Mouse (Mus musculus) CD4-positive, CD25-positive, alpha-beta regulatory T cell, adult 4 months (primary cell): Measurements from ENCODE around the gene Nucb2. TPM values are rescaled to one million over a fixed set of nuclear protein-coding genes. Genes with fewer than 3 reads are reported as not detected.

ENCODE experiments used
- ATAC-seq: one replicate; pipeline ENCODE4 v1.8.0; 2017
- polyA plus RNA-seq, 2 experiments: library from polyadenylated mRNA; unstranded; fragments of 100-300 nt; shearing (Covaris generic); gene quantifications; one replicate each; pipeline ENCODE4 v1.2.1; 2017

Nucb2 gene
- polyA plus RNA-seq: 10 to 100 TPM; 21.0 to 24.4 TPM

DNA sequence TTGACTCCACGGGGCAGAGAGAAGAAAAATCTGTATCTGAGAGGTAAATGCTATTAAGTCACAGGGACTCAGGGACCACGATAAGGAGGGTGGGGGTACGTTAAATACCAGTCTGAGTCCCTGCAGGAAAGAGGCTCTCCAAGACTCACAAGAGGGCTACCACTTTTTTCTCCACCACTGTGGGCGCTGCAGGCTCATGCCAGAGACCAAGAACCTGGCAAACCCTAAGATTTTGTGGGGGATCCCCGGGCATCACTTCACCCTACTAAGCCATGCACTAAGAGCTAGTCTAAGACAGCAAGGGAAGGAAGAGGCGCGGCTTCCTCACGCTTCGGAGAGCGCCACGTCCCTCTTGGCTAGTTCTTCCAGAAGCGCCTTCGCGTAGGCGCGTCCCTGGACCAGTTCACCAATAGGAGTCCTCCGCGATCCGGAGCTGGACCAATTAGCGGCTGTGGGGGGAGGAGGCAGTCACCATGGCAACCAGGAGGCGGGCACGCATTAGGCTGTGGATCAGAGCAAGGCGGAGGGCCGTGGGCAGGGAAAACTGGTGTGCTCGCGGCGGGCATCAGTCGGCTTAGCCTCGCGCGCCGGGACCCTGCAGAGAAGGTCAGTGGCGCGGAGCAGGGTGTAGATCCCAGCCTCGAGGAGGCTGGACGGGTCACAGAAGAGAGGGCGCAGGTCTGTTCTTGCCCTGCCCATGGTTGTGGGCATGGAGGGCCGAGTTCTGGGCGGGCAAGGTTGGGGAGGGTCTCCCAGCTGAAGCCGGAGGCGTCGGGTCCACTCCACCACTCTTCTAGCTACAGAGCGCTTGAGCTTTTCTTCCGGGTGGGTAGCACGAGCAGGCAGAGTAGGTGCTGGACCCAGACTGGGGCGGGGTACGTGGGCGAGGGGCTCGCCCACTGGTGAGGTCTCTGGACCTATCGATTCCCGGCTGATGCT is at the start of gene Nucb2:
TSS of gene Nucb2 (plus strand) at position 491 of the 939 bp plus-strand sequence.
- ATAC-seq: peak; percentile 98

DNA sequence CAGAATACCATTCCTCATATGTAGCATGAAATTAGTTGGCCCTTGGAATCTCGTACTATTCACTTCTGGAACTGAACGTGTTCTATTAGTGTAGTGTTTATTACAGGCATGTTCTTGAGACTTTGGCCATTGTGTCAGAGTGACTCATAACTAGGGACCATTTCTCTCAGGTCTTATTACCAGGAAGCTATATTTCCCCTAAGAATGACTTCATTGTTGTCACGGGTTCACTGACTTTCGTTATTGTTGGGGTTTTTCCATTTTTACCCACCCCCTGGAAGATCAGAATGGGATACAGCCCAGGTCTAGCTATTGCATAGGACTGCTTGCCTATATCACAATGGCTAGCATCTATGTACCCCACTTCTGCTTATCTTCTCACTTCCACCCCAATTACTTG is 47.2 kb upstream of the Nucb2 start:
- no peak for ATAC-seq

DNA sequence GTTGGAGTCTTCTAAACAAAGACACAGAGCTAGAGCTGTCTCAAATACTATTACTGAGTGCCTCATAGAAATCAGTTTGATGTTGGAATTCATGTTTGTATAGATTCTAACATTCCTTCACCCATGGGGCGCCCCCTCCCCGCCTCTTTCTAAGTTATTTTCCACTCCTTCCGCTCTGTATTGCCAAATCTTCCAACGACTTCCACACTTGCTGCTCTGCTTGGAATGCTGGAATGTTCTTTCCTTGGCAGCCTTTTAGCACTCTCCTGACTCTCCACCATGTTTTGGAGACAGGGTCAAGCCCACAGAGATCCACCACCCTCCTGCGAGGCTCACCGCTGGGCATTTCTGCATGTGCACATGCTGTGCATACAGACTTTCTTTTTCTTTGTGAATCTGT is 46.8 kb upstream of the Nucb2 start:
- no peak for ATAC-seq

DNA sequence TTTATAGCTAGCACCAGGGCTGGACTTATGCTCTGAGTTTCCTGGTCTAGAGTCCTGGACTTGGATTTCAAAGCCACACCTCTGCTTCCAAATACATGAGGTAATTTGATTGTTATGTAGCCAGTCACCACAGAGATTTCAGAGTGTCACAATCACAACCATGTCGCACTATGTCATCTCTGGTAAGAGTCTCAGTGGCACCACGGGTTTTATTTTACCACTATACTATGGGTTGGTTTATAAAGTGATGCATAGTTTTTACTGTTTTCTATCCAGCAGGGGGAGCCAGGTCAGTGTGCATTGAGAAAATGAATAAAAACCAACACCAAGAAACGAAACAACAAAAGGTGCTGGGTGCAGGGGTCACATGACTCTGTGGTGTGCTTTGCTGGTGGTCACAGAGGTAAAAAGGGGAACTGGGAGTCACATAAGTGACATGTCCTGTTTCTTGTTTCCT is 45.2 kb upstream of the Nucb2 start:
- ATAC-seq: peak; percentile 94

DNA sequence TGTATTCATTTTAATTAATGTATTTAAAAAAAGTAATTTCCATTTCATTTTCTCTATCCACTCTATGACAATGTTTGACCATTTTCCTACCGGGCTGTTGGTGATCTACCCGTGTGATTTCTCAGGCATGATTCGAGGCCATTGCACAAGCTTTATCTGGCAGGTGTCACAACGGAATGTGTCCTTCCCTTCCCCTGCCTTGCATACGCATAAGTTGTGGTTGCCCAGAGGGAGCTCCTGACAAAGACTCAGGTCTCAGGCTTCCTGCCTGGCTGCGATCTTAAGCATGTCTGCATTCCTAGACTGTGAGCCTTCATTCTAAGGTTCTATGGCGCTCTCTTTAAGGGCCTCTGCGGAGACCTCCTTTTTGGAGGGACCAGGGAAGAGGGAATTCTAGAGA is 42.1 kb upstream of the Nucb2 start:
- no peak for ATAC-seq

DNA sequence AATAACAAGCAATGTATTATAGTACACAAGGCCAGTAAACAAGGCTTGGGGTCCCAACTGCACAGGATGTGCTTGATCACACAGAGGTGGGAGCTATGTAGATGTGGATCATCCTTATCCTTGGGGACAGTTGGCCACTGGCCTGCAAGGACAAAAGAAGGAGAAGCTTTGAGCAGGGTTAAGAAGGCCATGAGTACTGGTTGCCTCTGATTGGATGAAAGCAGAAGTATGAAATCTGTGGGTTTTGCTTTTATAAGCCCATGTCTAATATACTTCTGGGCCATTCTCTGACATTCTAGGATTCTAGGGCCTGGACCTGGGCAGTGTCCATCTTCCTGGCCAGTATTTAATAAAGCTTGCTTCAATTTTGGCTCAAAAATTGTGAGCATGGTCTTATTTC is 28.3 kb upstream of the Nucb2 start:
- no peak for ATAC-seq

GRCm38 (mm10) chr7:116476264-116476663 is 27.9 kb upstream of the Nucb2 start:
- no peak for ATAC-seq

- ATAC-seq: no peak
Observed at GRCm38 (mm10) chr7:116483106-116483505, 21.1 kb upstream of the Nucb2 start.

DNA sequence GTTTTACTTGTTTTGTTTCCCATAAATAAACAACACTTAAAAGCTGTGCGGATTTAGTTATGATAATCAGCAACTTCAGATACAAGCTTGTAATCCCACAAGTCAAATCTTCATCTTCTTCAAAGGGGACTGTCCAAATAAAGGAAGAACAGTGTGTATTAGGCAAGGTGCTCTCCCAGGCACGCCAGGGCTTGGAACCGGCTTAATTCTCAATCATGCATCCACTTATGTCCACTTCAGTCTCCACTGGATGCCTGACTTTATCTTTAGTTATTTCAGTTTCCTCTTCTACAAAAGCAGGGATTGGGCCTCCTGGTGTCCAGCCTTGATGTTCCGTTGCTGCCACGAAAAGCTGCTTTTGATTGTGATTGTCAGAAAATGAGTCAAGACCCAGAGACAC is 20.4 kb upstream of the Nucb2 start:
- ATAC-seq: no peak

GRCm38 (mm10) chr7:116484213-116484612 is 20.0 kb upstream of the Nucb2 start:
- ATAC-seq: peak; percentile 58

GRCm38 (mm10) chr7:116485062-116485601 is 19.0 kb upstream of the Nucb2 start:
- no peak for ATAC-seq

GRCm38 (mm10) chr7:116491113-116491512 is 13.1 kb upstream of the Nucb2 start:
- ATAC-seq: no peak

DNA sequence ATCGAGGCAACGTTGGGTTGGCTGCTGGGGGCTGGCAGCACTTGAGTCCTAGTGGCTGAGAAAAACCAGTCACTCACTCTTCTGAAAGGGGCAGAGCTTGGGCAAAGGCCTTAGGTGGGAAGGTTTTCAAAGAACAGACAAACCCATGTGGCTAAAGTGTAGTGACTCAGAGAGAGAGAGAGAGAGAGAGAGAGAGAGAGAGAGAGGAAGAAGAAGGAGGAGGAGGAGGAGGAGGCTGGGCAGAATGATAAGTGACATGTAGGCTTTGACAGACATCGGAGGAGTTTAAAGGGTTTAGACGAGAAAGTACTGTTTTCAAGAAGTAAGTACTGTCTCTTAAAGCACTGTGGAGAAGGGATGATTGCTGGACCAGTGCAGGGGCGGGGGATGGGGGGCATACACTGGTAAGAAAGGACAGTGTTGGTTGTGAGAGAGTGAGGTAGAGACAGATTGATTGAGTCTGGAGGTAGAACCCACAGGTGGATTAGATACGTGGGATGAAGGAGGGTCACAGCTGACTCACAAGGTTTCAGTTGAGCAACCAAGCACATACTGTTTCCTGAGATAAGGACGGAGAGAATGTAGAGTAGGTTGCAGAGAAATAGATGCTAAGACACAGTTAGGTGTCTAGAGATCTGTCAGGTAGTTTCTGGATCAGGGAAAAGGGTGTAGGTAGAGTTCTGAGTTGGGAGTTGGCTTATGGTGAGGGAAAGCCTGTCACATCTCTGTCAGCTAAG is 10.7 kb upstream of the Nucb2 start:
- no peak for ATAC-seq

GRCm38 (mm10) chr7:116494618-116495017 is 9.6 kb upstream of the Nucb2 start:
- peak; percentile 20 for ATAC-seq

GRCm38 (mm10) chr7:116496760-116497159 is 7.4 kb upstream of the Nucb2 start:
- ATAC-seq: no peak

GRCm38 (mm10) chr7:116504818-116505170 is 625 bp downstream of the Nucb2 start:
- ATAC-seq: peak; percentile 6

DNA sequence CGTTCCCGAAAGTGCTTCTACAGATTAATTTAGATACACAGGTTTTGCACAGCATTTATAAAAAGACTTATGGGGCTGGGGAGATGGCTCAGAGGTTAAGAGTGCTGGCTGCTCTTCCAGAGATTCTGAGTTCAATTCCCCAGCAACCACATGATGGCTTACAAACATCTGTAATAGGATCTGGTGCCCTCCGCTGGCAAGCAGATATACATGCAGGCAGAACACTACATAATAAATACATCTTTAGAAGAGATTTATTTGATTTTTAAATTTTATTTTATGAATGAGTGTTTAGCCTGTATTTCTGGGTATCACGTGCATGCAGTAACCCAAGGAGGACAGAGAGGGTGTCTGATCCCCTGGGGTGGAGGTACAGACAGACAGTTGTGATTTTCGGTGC is 9.9 kb downstream of the Nucb2 start:
- ATAC-seq: no peak

- no peak for ATAC-seq
Observed at GRCm38 (mm10) chr7:116514546-116514945, 10.4 kb downstream of the Nucb2 start.

- ATAC-seq: no peak
Observed at GRCm38 (mm10) chr7:116515059-116515458, 10.9 kb downstream of the Nucb2 start.

GRCm38 (mm10) chr7:116515514-116516135 is 11.5 kb downstream of the Nucb2 start:
- ATAC-seq: no peak

GRCm38 (mm10) chr7:116517240-116517639 is 13.1 kb downstream of the Nucb2 start:
- no peak for ATAC-seq

DNA sequence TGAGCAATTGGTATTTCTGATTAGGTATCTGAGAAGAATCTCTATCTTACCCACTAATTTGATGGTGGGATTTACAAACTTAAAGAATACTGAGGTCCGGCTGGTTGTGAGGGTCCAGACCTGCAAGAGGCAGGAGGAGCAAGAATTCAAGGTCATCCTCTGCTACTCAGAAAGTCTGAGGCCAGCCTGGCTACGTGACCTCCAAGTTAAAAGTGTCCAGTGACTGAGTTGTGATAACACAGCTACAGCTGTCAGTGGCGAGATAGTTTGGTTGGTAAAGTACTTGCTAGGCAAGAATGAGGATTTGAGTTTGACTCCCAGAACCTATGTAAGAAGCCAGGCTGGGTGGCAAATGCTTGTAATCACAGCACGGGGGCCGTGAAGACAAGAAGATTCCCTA is 14.0 kb downstream of the Nucb2 start:
- ATAC-seq: no peak

DNA sequence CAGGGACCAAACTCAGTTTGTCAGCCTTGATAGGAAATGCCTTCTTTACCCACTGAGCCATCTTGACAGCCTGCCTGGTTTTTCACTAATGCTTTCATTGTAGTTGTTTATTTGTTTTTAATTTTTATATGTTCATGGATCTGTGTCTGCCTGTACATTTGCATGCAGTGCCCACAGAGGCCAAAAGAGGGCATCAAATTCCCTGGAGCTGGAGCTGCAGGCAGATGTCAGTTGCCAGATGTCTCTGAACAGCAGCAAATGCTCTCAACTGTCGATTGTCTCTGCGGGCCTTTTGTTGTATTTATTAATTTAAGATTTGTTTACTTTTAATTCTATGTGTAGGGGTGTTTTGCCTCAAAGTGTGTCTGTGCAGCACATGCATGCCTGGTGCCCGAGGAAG is 15.6 kb downstream of the Nucb2 start:
- no peak for ATAC-seq
